Mouse (Mus musculus): Measurements from ENCODE around the gene B4galnt1. TPM values are rescaled to one million over a fixed set of nuclear protein-coding genes. Genes with fewer than 3 reads are reported as not detected.

Gene B4galnt1
- polyA plus RNA-seq, 1 experiment = 196 TPM

DNA sequence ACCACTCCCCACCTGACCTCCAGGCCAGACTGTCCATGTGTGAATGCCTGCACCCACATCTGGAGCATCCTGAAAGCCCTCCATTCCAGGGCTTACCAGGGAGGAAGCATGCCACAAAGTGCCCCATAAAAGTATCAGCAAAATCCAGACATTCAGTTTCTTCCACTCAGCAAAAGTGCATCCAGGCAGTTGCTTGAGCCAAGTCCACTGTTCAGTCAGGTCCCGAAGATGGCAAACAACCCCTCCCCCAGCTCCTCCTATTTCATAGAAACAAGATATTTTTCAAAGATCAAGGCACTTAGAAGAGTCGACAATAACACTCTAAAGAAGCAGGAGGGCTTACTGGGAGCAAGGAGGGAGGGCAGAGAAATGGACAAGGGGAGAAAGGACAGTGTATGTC is 33.5 kb downstream of the B4galnt1 start:
- H3K27ac ChIP-seq (ENCODE audit: control insufficient read depth, insufficient read depth, low read length) = no peak overlapping the region
- H3K4me3 ChIP-seq (ENCODE audit: control insufficient read depth, insufficient read depth, low read length) = no peak overlapping the region
- 84% methylated on average over 2 of the region's 2 CpGs for WGBS
- no peak for DNase-seq
- H3K36me3 ChIP-seq (ENCODE audit: control insufficient read depth, insufficient read depth, low read length) = peaks cover 4% of the 10 kb centered on the region; the same call in 1 of the 2 replicates
- H3K27me3 ChIP-seq (ENCODE audit: control insufficient read depth, insufficient read depth, low read length) = no peaks in the 10 kb centered on the region
- H3K4me1 ChIP-seq (replicated peaks; ENCODE audit: control insufficient read depth, insufficient read depth, low read length) = peaks cover 15% of the 10 kb centered on the region
- TF ChIP-seq CTCF (IDR thresholded peaks at IDR 0.05; ENCODE audit: borderline replicate concordance, control insufficient read depth, extremely low read depth, insufficient read depth, low read length, poor library complexity) (no peak), POLR2A (IDR thresholded peaks at IDR 0.05; ENCODE audit: control insufficient read depth, extremely low read depth, insufficient read depth, low read length, poor library complexity) (no peak)

- no peak for DNase-seq
- TF ChIP-seq CTCF (IDR thresholded peaks at IDR 0.05; ENCODE audit: borderline replicate concordance, control insufficient read depth, extremely low read depth, insufficient read depth, low read length, poor library complexity) (no peak), POLR2A (IDR thresholded peaks at IDR 0.05; ENCODE audit: control insufficient read depth, extremely low read depth, insufficient read depth, low read length, poor library complexity) (no peak)
- peaks cover 15% of the 10 kb centered on the region for H3K4me1 ChIP-seq (replicated peaks; ENCODE audit: control insufficient read depth, insufficient read depth, low read length)
- peaks cover 4% of the 10 kb centered on the region; the same call in 1 of the 2 replicates for H3K36me3 ChIP-seq (ENCODE audit: control insufficient read depth, insufficient read depth, low read length)
- no peaks in the 10 kb centered on the region for H3K27me3 ChIP-seq (ENCODE audit: control insufficient read depth, insufficient read depth, low read length)
- WGBS = 93% methylated on average over 5 of the region's 5 CpGs
- no peak overlapping the region for H3K27ac ChIP-seq (ENCODE audit: control insufficient read depth, insufficient read depth, low read length)
- no peak overlapping the region for H3K4me3 ChIP-seq (ENCODE audit: control insufficient read depth, insufficient read depth, low read length)
These were observed 34.0 kb downstream of the B4galnt1 start for GRCm38 (mm10) chr10:127199068-127199467.

DNA sequence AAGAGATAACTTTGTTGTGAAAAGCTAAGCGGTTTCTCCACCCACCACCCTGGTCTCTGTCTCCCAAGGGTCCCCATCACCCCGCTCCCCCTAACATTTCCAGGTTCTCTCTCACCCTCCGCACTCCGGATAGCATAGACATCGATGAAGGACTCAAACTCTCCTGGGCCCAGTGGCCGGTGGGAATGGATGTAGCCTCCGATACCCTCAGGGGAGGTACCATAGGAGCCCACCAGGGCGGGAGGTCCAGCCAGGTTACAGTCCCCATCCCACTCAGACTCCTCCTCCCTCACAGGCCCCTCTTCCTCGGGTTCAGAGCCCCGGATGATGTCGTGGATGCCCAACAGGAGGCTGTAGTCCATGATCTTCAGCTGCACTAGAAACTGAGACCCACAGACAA is 34.4 kb downstream of the B4galnt1 start:
- DNase-seq = no peak
- Histone ChIP-seq H3K27me3 (ENCODE audit: control insufficient read depth, insufficient read depth, low read length) (no peaks in the 10 kb centered on the region), H3K4me3 (ENCODE audit: control insufficient read depth, insufficient read depth, low read length) (no peak overlapping the region), H3K4me1 (replicated peaks; ENCODE audit: control insufficient read depth, insufficient read depth, low read length) (peaks cover 11% of the 10 kb centered on the region), H3K27ac (ENCODE audit: control insufficient read depth, insufficient read depth, low read length) (no peak overlapping the region), H3K36me3 (ENCODE audit: control insufficient read depth, insufficient read depth, low read length) (peaks cover 5% of the 10 kb centered on the region; the same call in 1 of the 2 replicates)
- 95% methylated on average over 11 of the region's 11 CpGs for WGBS
- no peak for TF ChIP-seq POLR2A (IDR thresholded peaks at IDR 0.05; ENCODE audit: control insufficient read depth, extremely low read depth, insufficient read depth, low read length, poor library complexity)
- no peak for TF ChIP-seq CTCF (IDR thresholded peaks at IDR 0.05; ENCODE audit: borderline replicate concordance, control insufficient read depth, extremely low read depth, insufficient read depth, low read length, poor library complexity)

DNA sequence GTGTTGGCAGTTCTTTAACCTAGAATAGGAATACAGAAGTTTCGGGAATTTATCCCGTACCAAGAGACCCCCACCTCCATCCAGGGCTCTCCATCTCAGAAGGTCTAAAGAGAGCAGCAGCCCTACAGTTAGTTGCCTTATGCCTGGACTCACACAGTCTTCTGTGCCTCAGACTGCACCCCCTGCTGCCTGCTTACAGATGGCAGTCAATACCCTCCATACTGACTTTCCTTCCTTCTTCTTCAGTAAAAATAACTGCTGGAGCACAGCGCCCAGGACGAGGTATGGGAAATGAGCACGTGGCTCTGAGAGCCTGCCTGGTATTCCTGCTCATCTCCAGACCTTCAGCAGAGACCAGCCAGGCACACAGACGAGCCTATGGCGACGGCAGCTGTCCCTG is 35.3 kb downstream of the B4galnt1 start:
- Histone ChIP-seq H3K27me3 (ENCODE audit: control insufficient read depth, insufficient read depth, low read length) (no peaks in the 10 kb centered on the region), H3K4me1 (replicated peaks; ENCODE audit: control insufficient read depth, insufficient read depth, low read length) (peaks cover 3% of the 10 kb centered on the region), H3K27ac (ENCODE audit: control insufficient read depth, insufficient read depth, low read length) (no peak overlapping the region), H3K4me3 (ENCODE audit: control insufficient read depth, insufficient read depth, low read length) (no peak overlapping the region), H3K36me3 (ENCODE audit: control insufficient read depth, insufficient read depth, low read length) (peaks cover 11% of the 10 kb centered on the region; the same call in 1 of the 2 replicates)
- TF ChIP-seq POLR2A (IDR thresholded peaks at IDR 0.05; ENCODE audit: control insufficient read depth, extremely low read depth, insufficient read depth, low read length, poor library complexity) = no peak
- no peak for TF ChIP-seq CTCF (IDR thresholded peaks at IDR 0.05; ENCODE audit: borderline replicate concordance, control insufficient read depth, extremely low read depth, insufficient read depth, low read length, poor library complexity)
- DNase-seq = no peak
- 93% methylated on average over 8 of the region's 8 CpGs for WGBS

DNA sequence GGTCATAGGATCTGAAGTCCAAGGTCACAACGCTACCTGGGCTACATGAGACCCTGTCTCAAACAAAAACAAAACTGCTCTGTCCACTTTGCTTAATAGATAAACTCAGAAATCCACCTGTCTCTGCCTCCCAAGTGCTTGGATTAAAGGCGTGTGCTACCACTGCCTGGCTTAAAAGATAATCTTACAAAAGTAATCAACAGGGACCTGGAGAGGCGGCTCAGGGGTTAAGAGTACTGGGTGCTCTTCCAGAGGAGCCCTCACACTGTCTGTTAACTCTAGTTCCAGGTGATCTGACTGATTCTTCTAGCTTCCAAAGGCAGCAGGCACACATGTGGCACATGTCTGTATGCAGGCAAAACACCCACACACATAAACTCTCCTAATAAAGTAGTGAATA is 38.1 kb downstream of the B4galnt1 start:
- whole genome bisulfite sequencing = over 99% methylated on average over 3 of the region's 3 CpGs
- Histone ChIP-seq H3K27me3 (ENCODE audit: control insufficient read depth, insufficient read depth, low read length) (no peaks in the 10 kb centered on the region), H3K4me3 (ENCODE audit: control insufficient read depth, insufficient read depth, low read length) (no peak overlapping the region), H3K4me1 (replicated peaks; ENCODE audit: control insufficient read depth, insufficient read depth, low read length) (no peaks in the 10 kb centered on the region), H3K27ac (ENCODE audit: control insufficient read depth, insufficient read depth, low read length) (no peak overlapping the region), H3K36me3 (ENCODE audit: control insufficient read depth, insufficient read depth, low read length) (peaks cover 16% of the 10 kb centered on the region; the same call in 1 of the 2 replicates)
- TF ChIP-seq POLR2A (IDR thresholded peaks at IDR 0.05; ENCODE audit: control insufficient read depth, extremely low read depth, insufficient read depth, low read length, poor library complexity) (no peak), CTCF (IDR thresholded peaks at IDR 0.05; ENCODE audit: borderline replicate concordance, control insufficient read depth, extremely low read depth, insufficient read depth, low read length, poor library complexity) (no peak)
- no peak for DNase-seq

DNA sequence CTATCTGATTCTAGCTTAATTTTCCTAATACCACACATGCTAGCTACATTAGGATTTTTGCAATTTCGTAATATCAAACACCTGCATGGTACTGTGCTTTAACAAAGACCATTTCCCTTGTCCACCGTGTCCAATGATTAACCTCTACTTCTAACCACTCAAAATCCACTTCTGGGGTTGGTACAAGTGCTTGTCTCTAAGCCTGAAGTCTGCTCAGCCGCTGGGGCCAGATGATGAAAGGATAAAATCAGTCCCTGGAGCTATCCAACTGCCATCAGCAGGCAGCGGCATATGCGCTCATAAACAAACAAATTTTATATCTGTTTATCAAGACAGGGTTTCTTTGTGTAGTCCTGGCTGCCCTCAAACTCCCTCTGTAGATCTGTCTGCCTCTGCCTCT is 39.6 kb downstream of the B4galnt1 start:
- Histone ChIP-seq H3K27ac (ENCODE audit: control insufficient read depth, insufficient read depth, low read length) (no peak overlapping the region), H3K27me3 (ENCODE audit: control insufficient read depth, insufficient read depth, low read length) (no peaks in the 10 kb centered on the region), H3K36me3 (ENCODE audit: control insufficient read depth, insufficient read depth, low read length) (peaks cover 12% of the 10 kb centered on the region; the same call in 1 of the 2 replicates), H3K4me3 (ENCODE audit: control insufficient read depth, insufficient read depth, low read length) (no peak overlapping the region), H3K4me1 (replicated peaks; ENCODE audit: control insufficient read depth, insufficient read depth, low read length) (0 out of 2 replicates have a peak, but pooled peaks cover 3% of the 10 kb centered on the region)
- 95% methylated on average over 5 of the region's 5 CpGs for WGBS
- DNase-seq = no peak
- TF ChIP-seq POLR2A (IDR thresholded peaks at IDR 0.05; ENCODE audit: control insufficient read depth, extremely low read depth, insufficient read depth, low read length, poor library complexity) (no peak), CTCF (IDR thresholded peaks at IDR 0.05; ENCODE audit: borderline replicate concordance, control insufficient read depth, extremely low read depth, insufficient read depth, low read length, poor library complexity) (no peak)

- Histone ChIP-seq H3K36me3 (ENCODE audit: control insufficient read depth, insufficient read depth, low read length) (peaks cover 12% of the 10 kb centered on the region; the same call in 1 of the 2 replicates), H3K4me3 (ENCODE audit: control insufficient read depth, insufficient read depth, low read length) (no peak overlapping the region), H3K27ac (ENCODE audit: control insufficient read depth, insufficient read depth, low read length) (no peak overlapping the region), H3K4me1 (replicated peaks; ENCODE audit: control insufficient read depth, insufficient read depth, low read length) (peaks cover 4% of the 10 kb centered on the region), H3K27me3 (ENCODE audit: control insufficient read depth, insufficient read depth, low read length) (no peaks in the 10 kb centered on the region)
- WGBS = 96% methylated on average over 10 of the region's 10 CpGs
- no peak for DNase-seq
- no peak for TF ChIP-seq POLR2A (IDR thresholded peaks at IDR 0.05; ENCODE audit: control insufficient read depth, extremely low read depth, insufficient read depth, low read length, poor library complexity)
- TF ChIP-seq CTCF (IDR thresholded peaks at IDR 0.05; ENCODE audit: borderline replicate concordance, control insufficient read depth, extremely low read depth, insufficient read depth, low read length, poor library complexity) = no peak
These were observed 40.3 kb downstream of the B4galnt1 start for GRCm38 (mm10) chr10:127205373-127205772.

Data from thymus, adult 2 months (tissue).